Mouse (Mus musculus) liver, embryonic 12.5 days (tissue): Measurements from ENCODE around the gene Tldc2. TPM values are rescaled to one million over a fixed set of nuclear protein-coding genes. Genes with fewer than 3 reads are reported as not detected.

Experiments used
- ATAC-seq: fragments of 200-750 bp; cut with Nextera tagmentation; 2 replicates; pipeline ENCODE4 v1.8.0; 2017; ENCODE audit warnings: moderate number of reproducible peaks, mild to moderate bottlenecking, moderate library complexity
- H3K27ac ChIP-seq: fragments of 300-500 bp; sonication (generic); 2 replicates; pipeline ENCODE4 v1.5.1; 2016; ENCODE audit warnings: mild to moderate bottlenecking
- H3K27me3 ChIP-seq: fragments of 300-500 bp; sonication (generic); replicated peaks from 2 replicates; pipeline ENCODE4 v1.6.1; 2016; ENCODE audit warnings: mild to moderate bottlenecking, moderate library complexity
- H3K36me3 ChIP-seq: fragments of 300-500 bp; sonication (generic); 2 replicates; pipeline ENCODE4 v1.6.1; 2016; ENCODE audit warnings: mild to moderate bottlenecking, moderate library complexity
- H3K4me1 ChIP-seq: fragments of 300-500 bp; sonication (generic); 2 replicates; pipeline ENCODE4 v1.6.1; 2016
- H3K4me2 ChIP-seq: fragments of 300-500 bp; sonication (generic); 2 replicates; pipeline ENCODE4 v1.6.1; 2016; ENCODE audit warnings: mild to moderate bottlenecking, moderate library complexity
- H3K4me3 ChIP-seq: fragments of 300-500 bp; sonication (generic); 2 replicates; pipeline ENCODE4 v1.5.1; 2016; ENCODE audit warnings: mild to moderate bottlenecking, moderate library complexity
- H3K9ac ChIP-seq: fragments of 300-500 bp; sonication (generic); 2 replicates; pipeline ENCODE4 v1.6.1; 2016; ENCODE audit warnings: mild to moderate bottlenecking, moderate library complexity
- H3K9me3 ChIP-seq: fragments of 300-500 bp; sonication (generic); replicated peaks from 2 replicates; pipeline ENCODE4 v1.6.1; 2016; ENCODE audit warnings: mild to moderate bottlenecking, moderate library complexity
- WGBS: fragments of 180-500 bp; shearing (Covaris S2); methylation state at CpG from one replicate; pipeline ENCODE4 v1.1.7; 2016; ENCODE audit not compliant: insufficient replicate concordance; 5-methylcytosine and 5-hydroxymethylcytosine counted together
- polyA plus RNA-seq: library from polyadenylated mRNA; unstranded; fragments of >200 nt; fragmentation: Nextera tagmentation; extraction: Ambion mirVana; gene quantifications from 2 replicates; pipeline ENCODE4 v1.2.1, GENCODE M21; 2016

The Tldc2 gene
- polyA plus RNA-seq, 1 experiment from 2014 or later = 0.29 TPM

DNA sequence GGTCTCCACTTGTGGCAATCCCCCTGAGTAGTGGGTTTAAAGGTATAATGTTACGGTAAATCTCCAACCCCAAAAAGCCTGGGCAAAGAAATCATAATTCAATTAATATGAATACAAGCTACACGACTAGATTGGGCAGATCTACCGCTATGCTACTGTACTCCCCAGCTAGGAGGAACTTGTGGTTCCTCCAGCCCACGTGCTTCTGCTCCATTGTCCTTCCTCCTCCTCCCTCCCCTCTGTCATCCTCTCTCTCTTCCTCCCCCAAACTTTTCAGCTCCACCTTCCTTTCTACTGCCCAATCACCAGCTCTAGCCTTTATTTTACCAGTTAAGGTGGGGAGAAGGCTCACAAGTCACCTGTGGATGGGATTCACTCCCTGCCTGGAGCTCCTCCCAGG, 21.4 kb downstream of the Tldc2 start:
- Histone ChIP-seq H3K9ac (no peak overlapping the region), H3K4me3 (no peak overlapping the region)

DNA sequence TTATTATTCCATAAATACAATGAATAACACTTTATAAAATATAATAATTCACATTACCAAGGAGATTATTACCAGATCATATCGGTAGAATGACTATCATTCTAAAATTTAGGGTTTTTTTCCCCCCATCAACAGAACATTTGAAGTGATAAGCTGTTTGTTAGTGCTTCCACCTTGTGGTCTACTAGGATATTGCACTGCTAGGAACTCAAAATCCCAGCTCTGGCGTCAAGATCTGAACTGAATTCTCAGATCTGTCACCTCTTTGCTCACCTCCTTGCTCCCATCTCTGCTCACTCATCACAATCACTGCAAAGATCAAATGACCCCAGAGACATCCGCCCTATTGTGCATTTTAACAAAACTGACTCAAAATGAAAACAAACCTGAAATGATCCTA, 30.1 kb downstream of the Tldc2 start:
- Histone ChIP-seq H3K9me3 (no peaks in the 10 kb centered on the region), H3K36me3 (peaks cover 79% of the 10 kb centered on the region), H3K4me2 (no peak overlapping the region), H3K4me1 (0 out of 2 replicates have a peak, but pooled peaks cover 3% of the 10 kb centered on the region), H3K9ac (no peak overlapping the region), H3K4me3 (no peak overlapping the region), H3K27me3 (no peaks in the 10 kb centered on the region), H3K27ac (no peak overlapping the region)
- WGBS = 21% methylated on average over 3 of the region's 3 CpGs
- no peak for ATAC-seq

More for the DNA sequence above, 21.4 kb downstream of the Tldc2 start:
- Histone ChIP-seq H3K27me3 (no peaks in the 10 kb centered on the region), H3K4me1 (no peaks in the 10 kb centered on the region), H3K27ac (no peak overlapping the region), H3K9me3 (no peaks in the 10 kb centered on the region), H3K36me3 (peaks cover 82% of the 10 kb centered on the region), H3K4me2 (no peak overlapping the region)
- ATAC-seq = no peak
- WGBS = 54% methylated on average over 4 of the region's 4 CpGs

GRCm38 (mm10) chr2:157118556-157118955, 31.7 kb downstream of the Tldc2 start:
- Histone ChIP-seq H3K9me3 (no peaks in the 10 kb centered on the region), H3K27me3 (no peaks in the 10 kb centered on the region), H3K9ac (no peak overlapping the region), H3K4me3 (no peak overlapping the region), H3K36me3 (peaks cover 80% of the 10 kb centered on the region), H3K4me1 (0 out of 2 replicates have a peak, but pooled peaks cover 3% of the 10 kb centered on the region), H3K27ac (no peak overlapping the region), H3K4me2 (no peak overlapping the region)
- 72% methylated on average over 4 of the region's 4 CpGs for WGBS
- ATAC-seq = no peak

DNA sequence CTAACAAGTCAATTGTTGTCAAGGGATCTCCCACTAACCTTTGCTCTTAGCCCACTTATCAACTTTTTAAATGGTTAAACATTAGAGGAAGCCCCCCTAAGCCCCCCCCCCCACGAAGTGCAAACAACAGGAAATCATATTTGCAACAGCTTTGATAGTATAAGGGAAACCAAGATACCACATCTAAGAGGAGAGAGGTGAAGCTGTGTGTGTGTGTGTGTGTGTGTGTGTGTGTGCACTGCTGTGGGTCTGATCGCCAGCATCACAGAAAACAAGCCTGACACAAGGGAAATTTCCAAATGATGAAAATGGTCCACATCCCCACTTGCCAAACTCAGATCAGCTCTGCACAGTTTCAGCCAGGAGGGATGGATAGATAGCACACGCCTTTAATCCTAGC, 32.2 kb downstream of the Tldc2 start:
- no peak overlapping the region for H3K4me2 ChIP-seq
- ATAC-seq = no peak
- no peak overlapping the region for H3K4me3 ChIP-seq
- H3K27me3 ChIP-seq = no peaks in the 10 kb centered on the region
- WGBS = 53% methylated on average over 3 of the region's 3 CpGs
- H3K9ac ChIP-seq = no peak overlapping the region
- H3K4me1 ChIP-seq = 0 out of 2 replicates have a peak, but pooled peaks cover 3% of the 10 kb centered on the region
- H3K36me3 ChIP-seq = peaks cover 75% of the 10 kb centered on the region
- no peaks in the 10 kb centered on the region for H3K9me3 ChIP-seq
- no peak overlapping the region for H3K27ac ChIP-seq

DNA sequence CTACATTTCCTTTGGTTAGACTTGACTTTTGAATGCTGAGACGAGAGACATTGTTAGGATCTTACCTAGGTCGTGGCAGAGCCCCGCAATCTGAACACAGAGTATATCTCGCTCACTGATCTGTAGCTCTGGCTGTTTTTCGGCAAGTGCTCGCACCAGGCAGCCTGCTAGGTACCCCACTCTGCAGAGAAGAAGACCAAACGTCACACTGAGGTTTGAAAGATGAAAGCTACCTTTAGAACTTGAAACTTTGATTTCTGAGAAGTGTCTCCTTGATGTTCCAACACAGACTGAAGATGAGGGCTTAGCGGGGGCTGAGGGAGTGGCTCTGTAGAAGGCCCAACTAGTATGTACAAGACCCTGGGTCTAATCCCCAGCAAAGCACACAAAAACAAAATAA, 34.9 kb downstream of the Tldc2 start:
- Histone ChIP-seq H3K36me3 (peaks cover 75% of the 10 kb centered on the region), H3K27me3 (no peaks in the 10 kb centered on the region), H3K9ac (no peak overlapping the region), H3K4me3 (no peak overlapping the region), H3K4me1 (0 out of 2 replicates have a peak, but pooled peaks cover 3% of the 10 kb centered on the region), H3K9me3 (no peaks in the 10 kb centered on the region), H3K27ac (no peak overlapping the region), H3K4me2 (no peak overlapping the region)
- 80% methylated on average over 8 of the region's 8 CpGs for WGBS
- no peak for ATAC-seq

GRCm38 (mm10) chr2:157125246-157125645, 38.4 kb downstream of the Tldc2 start:
- peaks cover under 1% of the 10 kb centered on the region; the same call in 1 of the 2 replicates for H3K4me1 ChIP-seq
- H3K27me3 ChIP-seq = no peaks in the 10 kb centered on the region
- 76% methylated on average over 3 of the region's 3 CpGs for WGBS
- peaks cover 77% of the 10 kb centered on the region for H3K36me3 ChIP-seq
- H3K9me3 ChIP-seq = no peaks in the 10 kb centered on the region
- no peak for ATAC-seq
- H3K9ac ChIP-seq = no peak overlapping the region
- no peak overlapping the region for H3K4me3 ChIP-seq
- no peak overlapping the region for H3K4me2 ChIP-seq
- no peak overlapping the region for H3K27ac ChIP-seq

DNA sequence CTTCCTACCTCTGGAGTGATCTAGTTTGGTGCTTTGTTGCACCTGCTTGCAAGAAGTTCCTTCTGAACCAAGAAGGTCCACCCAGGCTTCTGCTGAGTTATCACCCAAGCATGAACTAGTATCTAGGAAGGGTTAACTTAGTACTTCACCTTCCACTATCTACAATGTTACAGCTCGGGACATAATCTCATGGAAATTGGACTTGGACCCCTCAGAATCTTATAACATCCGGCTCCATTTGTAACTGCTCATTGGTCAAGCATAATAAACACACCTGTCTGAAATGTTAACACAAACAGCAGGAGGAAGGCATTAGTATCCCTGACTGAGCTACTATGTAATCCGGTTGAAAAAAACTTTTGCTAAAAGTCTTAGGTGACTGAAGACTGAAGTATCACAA, 40.5 kb downstream of the Tldc2 start:
- Histone ChIP-seq H3K4me2 (no peak overlapping the region), H3K9me3 (no peaks in the 10 kb centered on the region), H3K36me3 (peaks cover 57% of the 10 kb centered on the region), H3K27ac (no peak overlapping the region), H3K9ac (no peak overlapping the region), H3K4me3 (no peak overlapping the region), H3K27me3 (no peaks in the 10 kb centered on the region), H3K4me1 (peaks cover 16% of the 10 kb centered on the region)
- no peak for ATAC-seq
- 79% methylated on average over 3 of the region's 3 CpGs for WGBS

- Histone ChIP-seq H3K4me2 (no peak overlapping the region), H3K27ac (no peak overlapping the region), H3K9ac (no peak overlapping the region), H3K4me3 (no peak overlapping the region), H3K36me3 (peaks cover 50% of the 10 kb centered on the region), H3K4me1 (peaks cover 22% of the 10 kb centered on the region), H3K9me3 (no peaks in the 10 kb centered on the region), H3K27me3 (no peaks in the 10 kb centered on the region)
- ATAC-seq = no peak
- 70% methylated on average over 4 of the region's 4 CpGs for WGBS
Measured at GRCm38 (mm10) chr2:157128072-157128471, 41.2 kb downstream of the Tldc2 start.

DNA sequence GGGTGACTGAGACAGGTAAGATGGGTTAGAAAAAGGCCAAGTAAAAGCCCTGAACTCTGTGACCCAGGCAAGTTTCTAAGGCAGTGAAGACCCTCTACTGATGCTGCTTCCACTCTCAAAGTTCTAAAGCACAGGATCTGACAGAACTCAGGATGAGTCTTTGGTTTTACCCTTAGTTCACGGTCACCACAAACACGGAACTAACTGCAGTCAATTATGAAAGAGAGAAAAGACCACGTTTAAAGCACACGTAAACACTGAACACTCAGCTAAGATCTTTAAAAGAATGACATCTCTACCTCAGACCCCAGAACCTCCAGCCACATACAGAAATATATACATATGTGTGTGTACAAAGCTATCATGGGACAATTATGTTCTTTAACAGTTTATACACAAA, 42.2 kb downstream of the Tldc2 start:
- WGBS = 78% methylated on average over 4 of the region's 4 CpGs
- no peak overlapping the region for H3K4me2 ChIP-seq

GRCm38 (mm10) chr2:157129601-157130164, 42.8 kb downstream of the Tldc2 start:
- Histone ChIP-seq H3K9me3 (no peaks in the 10 kb centered on the region), H3K4me1 (peaks cover 33% of the 10 kb centered on the region), H3K36me3 (peaks cover 44% of the 10 kb centered on the region), H3K27me3 (no peaks in the 10 kb centered on the region), H3K9ac (no peak overlapping the region), H3K4me3 (no peak overlapping the region), H3K4me2 (no peak overlapping the region), H3K27ac (no peak overlapping the region)
- no peak for ATAC-seq
- WGBS = 72% methylated on average over 11 of the region's 11 CpGs

More for the DNA sequence above, 42.2 kb downstream of the Tldc2 start:
- Histone ChIP-seq H3K9ac (no peak overlapping the region), H3K4me1 (peaks cover 32% of the 10 kb centered on the region), H3K27me3 (no peaks in the 10 kb centered on the region), H3K27ac (no peak overlapping the region), H3K9me3 (no peaks in the 10 kb centered on the region), H3K4me3 (no peak overlapping the region), H3K36me3 (peaks cover 47% of the 10 kb centered on the region)
- ATAC-seq = no peak

DNA sequence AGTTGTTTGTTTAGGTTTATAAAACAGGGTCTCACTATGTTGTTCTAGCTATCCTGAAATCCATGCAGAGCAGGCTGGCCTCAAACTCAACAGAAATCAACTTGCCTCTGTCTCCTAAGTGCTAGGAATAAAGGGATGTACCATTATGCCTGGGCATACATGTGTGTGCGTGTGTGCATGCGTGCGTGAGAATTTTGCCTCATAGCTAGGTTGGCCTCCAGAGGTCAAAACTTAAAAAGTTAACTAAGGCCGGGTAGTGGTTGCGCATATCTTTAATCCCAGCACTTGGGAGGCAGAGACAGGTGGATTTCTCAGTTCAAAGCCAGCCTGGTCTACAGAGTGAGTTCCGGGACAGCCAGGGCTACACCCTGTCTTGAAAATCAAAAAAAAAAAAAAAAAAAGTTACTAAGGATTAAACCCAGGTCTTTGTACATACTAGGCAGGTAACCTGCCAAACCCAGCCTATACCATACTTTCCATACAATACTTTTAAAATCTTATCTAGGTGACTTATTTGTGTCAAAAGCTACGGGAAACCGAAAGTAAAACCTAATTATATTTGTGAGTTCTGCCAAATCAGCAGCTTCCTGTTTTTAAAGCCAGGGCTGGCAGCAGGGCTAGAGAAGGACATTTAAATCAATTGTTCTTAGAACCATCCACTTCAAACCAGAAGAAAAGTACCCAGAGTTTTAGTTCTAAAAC, 44.1 kb downstream of the Tldc2 start:
- H3K4me2 ChIP-seq = peak overlapping the region; percentile 66
- peaks cover 40% of the 10 kb centered on the region for H3K4me1 ChIP-seq
- H3K9ac ChIP-seq = peak overlapping the region; percentile 55
- ATAC-seq = no peak
- WGBS = 51% methylated on average over 8 of the region's 8 CpGs
- H3K4me3 ChIP-seq = peak overlapping the region; percentile 51
- no peaks in the 10 kb centered on the region for H3K27me3 ChIP-seq
- peak overlapping the region; percentile 62; the same call in 1 of the 2 replicates for H3K27ac ChIP-seq
- no peaks in the 10 kb centered on the region for H3K9me3 ChIP-seq
- peaks cover 31% of the 10 kb centered on the region for H3K36me3 ChIP-seq

DNA sequence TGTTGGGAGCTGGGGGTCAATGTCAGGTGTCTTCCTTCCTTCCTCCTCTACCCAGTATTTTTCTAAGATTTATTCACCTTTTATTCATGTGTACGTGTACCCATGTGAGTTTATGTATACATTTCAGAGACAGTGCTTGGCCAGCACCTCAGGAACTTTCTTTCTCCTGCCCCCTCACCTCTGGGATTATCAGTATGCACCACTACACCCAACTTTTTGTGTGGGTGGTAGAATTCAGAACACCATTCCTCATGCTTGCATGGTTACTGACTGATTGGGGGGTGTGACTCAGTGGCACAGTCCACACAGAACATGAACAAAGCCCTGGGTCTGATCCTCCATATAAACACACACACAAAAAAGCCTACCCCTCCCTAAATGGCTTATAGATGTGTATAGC, 45.2 kb downstream of the Tldc2 start:
- Histone ChIP-seq H3K36me3 (peaks cover 20% of the 10 kb centered on the region; the same call in 1 of the 2 replicates), H3K4me1 (peaks cover 48% of the 10 kb centered on the region), H3K9me3 (no peaks in the 10 kb centered on the region), H3K4me3 (no peak overlapping the region), H3K4me2 (peak overlapping the region; percentile 27), H3K9ac (no peak overlapping the region), H3K27ac (0 out of 2 replicates have a peak overlapping the region, but pooled peaks have one; percentile 0), H3K27me3 (no peaks in the 10 kb centered on the region)
- WGBS = 75% methylated on average over 1 of the region's 1 CpGs
- ATAC-seq = no peak
